Mouse (Mus musculus): Measurements from ENCODE around the gene Tmprss5. TPM values are rescaled to one million over a fixed set of nuclear protein-coding genes. Genes with fewer than 3 reads are reported as not detected.

Tmprss5 gene
- polyA plus RNA-seq, 1 experiment from 2014 or later: 4.5 TPM

GRCm38 (mm10) chr9:49143841-49144240 is 62.8 kb downstream of the Tmprss5 start:
- no peak for ATAC-seq (ENCODE audit: insufficient read depth, low FRiP score)

GRCm38 (mm10) chr9:49145776-49146175 is 64.7 kb downstream of the Tmprss5 start:
- Histone ChIP-seq H3K36me3 (ENCODE audit: control insufficient read depth, insufficient read depth, low read length) (no peaks in the 10 kb centered on the region), H3K27ac (ENCODE audit: low read length) (no peak overlapping the region), H3K27me3 (ENCODE audit: control insufficient read depth, insufficient read depth, low read length) (no peaks in the 10 kb centered on the region), H3K4me1 (ENCODE audit: control insufficient read depth, insufficient read depth, low read length) (no peaks in the 10 kb centered on the region), H3K9me3 (replicated peaks; ENCODE audit: control insufficient read depth, low read length) (no peaks in the 10 kb centered on the region), H3K4me2 (ENCODE audit: low read depth, low read length) (no peak overlapping the region), H3K4me3 (replicated peaks; ENCODE audit: low read length) (no peak overlapping the region), H3K9ac (ENCODE audit: low read length) (no peak overlapping the region)
- no peak for ATAC-seq (ENCODE audit: insufficient read depth, low FRiP score)
- WGBS: 68% methylated on average over 8 of the region's 8 CpGs

More at GRCm38 (mm10) chr9:49143841-49144240, 62.8 kb downstream of the Tmprss5 start:
- Histone ChIP-seq H3K9ac (ENCODE audit: low read length) (no peak overlapping the region), H3K4me3 (replicated peaks; ENCODE audit: low read length) (no peak overlapping the region), H3K27me3 (ENCODE audit: control insufficient read depth, insufficient read depth, low read length) (no peaks in the 10 kb centered on the region), H3K27ac (ENCODE audit: low read length) (no peak overlapping the region), H3K36me3 (ENCODE audit: control insufficient read depth, insufficient read depth, low read length) (no peaks in the 10 kb centered on the region), H3K4me2 (ENCODE audit: low read depth, low read length) (no peak overlapping the region), H3K9me3 (replicated peaks; ENCODE audit: control insufficient read depth, low read length) (no peaks in the 10 kb centered on the region), H3K4me1 (ENCODE audit: control insufficient read depth, insufficient read depth, low read length) (no peaks in the 10 kb centered on the region)
- WGBS: 80% methylated on average over 3 of the region's 3 CpGs

GRCm38 (mm10) chr9:49147031-49147430 is 66.0 kb downstream of the Tmprss5 start:
- Histone ChIP-seq H3K27ac (ENCODE audit: low read length) (no peak overlapping the region), H3K36me3 (ENCODE audit: control insufficient read depth, insufficient read depth, low read length) (no peaks in the 10 kb centered on the region), H3K4me2 (ENCODE audit: low read depth, low read length) (no peak overlapping the region), H3K4me3 (replicated peaks; ENCODE audit: low read length) (no peak overlapping the region), H3K9ac (ENCODE audit: low read length) (no peak overlapping the region), H3K4me1 (ENCODE audit: control insufficient read depth, insufficient read depth, low read length) (no peaks in the 10 kb centered on the region), H3K9me3 (replicated peaks; ENCODE audit: control insufficient read depth, low read length) (no peaks in the 10 kb centered on the region), H3K27me3 (ENCODE audit: control insufficient read depth, insufficient read depth, low read length) (no peaks in the 10 kb centered on the region)
- ATAC-seq (ENCODE audit: insufficient read depth, low FRiP score): no peak
- 73% methylated on average over 3 of the region's 3 CpGs for WGBS

Other genes starting within 250 kb of the Tmprss5 start
- gene Zbtb16, start 245.0 kb upstream of the Tmprss5 start, polyA plus RNA-seq (2015; fragmentation: Nextera tagmentation; extraction: Ambion mirVana): 5.1 and 5.9 TPM in 2 replicates
- 1.3 and 1.5 TPM in 2 replicates for gene Htr3a, start 170.2 kb upstream of the Tmprss5 start, polyA plus RNA-seq (2015; fragmentation: Nextera tagmentation; extraction: Ambion mirVana)
- 0.24 and 0.30 TPM in 2 replicates for gene Htr3b, start 116.3 kb upstream of the Tmprss5 start, polyA plus RNA-seq (2015; fragmentation: Nextera tagmentation; extraction: Ambion mirVana)
- gene Usp28, start 95.9 kb upstream of the Tmprss5 start, polyA plus RNA-seq (2015; fragmentation: Nextera tagmentation; extraction: Ambion mirVana): 18.5 and 27.4 TPM in 2 replicates
- 34.9 and 35.9 TPM in 2 replicates for gene Zw10, start 25.6 kb upstream of the Tmprss5 start, polyA plus RNA-seq (2015; fragmentation: Nextera tagmentation; extraction: Ambion mirVana)
- not detected in 2 replicates for gene Gm4894, start 169.3 kb downstream of the Tmprss5 start, polyA plus RNA-seq (2015; fragmentation: Nextera tagmentation; extraction: Ambion mirVana)